Mouse (Mus musculus): Measurements from ENCODE around the gene Notch1.

GRCm38 (mm10) chr2:26540721-26541120 lies 24.3 kb upstream of the Notch1 start:
- TF ChIP-seq USF1 (IDR thresholded peaks at IDR 0.05; ENCODE audit: low read depth) (no peak), POLR2A (IDR thresholded peaks at IDR 0.05; ENCODE audit: insufficient read length, low read depth) (no peak), SRF (IDR thresholded peaks at IDR 0.05; ENCODE audit: control insufficient read depth, insufficient read length, low read depth) (no peak), TCF12 (IDR thresholded peaks at IDR 0.05; ENCODE audit: insufficient read depth, poor library complexity, severe bottlenecking) (no peak), E2F4 (IDR thresholded peaks at IDR 0.05; ENCODE audit: insufficient read depth) (no peak), MAX (IDR thresholded peaks at IDR 0.05; ENCODE audit: low read depth) (no peak), TCF3 (IDR thresholded peaks at IDR 0.05; ENCODE audit: insufficient read length, low read depth) (no peak), MYOD1 (IDR thresholded peaks at IDR 0.05; ENCODE audit: control insufficient read depth in 1 of 3, insufficient read length in 2 of 3, low read depth in 2 of 3) (no peak), POLR2AphosphoS2 (IDR thresholded peaks at IDR 0.05; ENCODE audit: insufficient read length, low read depth) (no peak), CEBPB (IDR thresholded peaks at IDR 0.05; ENCODE audit: insufficient read depth, poor library complexity, severe bottlenecking) (no peak), MYOG (IDR thresholded peaks at IDR 0.05; ENCODE audit: control insufficient read depth in 1 of 3, insufficient read depth in 1 of 3, insufficient read length in 2 of 3, low read depth in 2 of 3) (peak in 1 of 3 experiments; percentile 16)
